Mouse (Mus musculus) brain, embryonic 14.5 days (tissue): ENCODE measurements around the gene Cnot2.

Experiments used
- CTCF ChIP-seq: fragments of 200-500 bp; IDR thresholded peaks from 2 replicates; pipeline ENCODE4 v1.5.1; 2012; ENCODE audit warnings: inconsistent platforms, mild to moderate bottlenecking, moderate library complexity, borderline replicate concordance; ENCODE audit not compliant: insufficient read depth, insufficient read length; ENCODE audit errors: extremely low read depth
- POLR2A ChIP-seq: fragments of 200-500 bp; IDR thresholded peaks from 2 replicates; pipeline ENCODE4 v1.6.1; 2012; ENCODE audit warnings: mild to moderate bottlenecking, inconsistent platforms, borderline replicate concordance; ENCODE audit not compliant: poor library complexity, insufficient read depth, insufficient read length, severe bottlenecking; ENCODE audit errors: extremely low read depth

DNA sequence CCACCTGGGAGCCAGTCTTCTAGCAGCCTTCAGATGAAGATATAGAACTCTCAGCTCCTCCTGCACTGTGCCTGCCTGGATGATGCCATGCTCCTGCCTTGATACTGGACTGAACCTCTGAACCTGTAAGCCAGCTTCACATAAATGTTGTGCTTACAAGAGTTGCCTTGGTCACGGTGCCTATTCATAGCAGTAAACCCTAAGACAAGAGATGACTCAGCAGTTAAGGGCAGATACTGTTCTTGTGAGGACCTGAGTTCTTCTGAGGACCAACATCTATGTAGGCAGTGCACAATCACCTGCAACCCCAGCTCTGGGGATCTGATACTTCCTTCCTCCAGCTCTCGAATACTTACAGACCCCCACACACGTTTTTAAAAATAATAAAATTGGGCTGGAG, 104.8 kb downstream of the Cnot2 start:
- no peak for TF ChIP-seq POLR2A
- no peak for TF ChIP-seq CTCF
